Mouse (Mus musculus) lung, embryonic 16.5 days (tissue): Measurements from ENCODE around the gene Topbp1. TPM values are rescaled to one million over a fixed set of nuclear protein-coding genes. Genes with fewer than 3 reads are reported as not detected.
"Not testable (repeated sequence)": the region's sequence is repeated elsewhere in the genome, so short reads cannot be mapped to it uniquely, and the experiment has no call there.

Experiments used
- ATAC-seq: fragments of 200-750 bp; cut with Nextera tagmentation; 2 replicates; pipeline ENCODE4 v1.8.0; 2017; ENCODE audit warnings: low read depth, mild to moderate bottlenecking, moderate library complexity
- H3K27ac ChIP-seq: fragments of 300-500 bp; sonication (generic); 2 replicates; pipeline ENCODE4 v1.5.1; 2014; ENCODE audit warnings: mild to moderate bottlenecking, control low read depth, low read length
- H3K27me3 ChIP-seq: fragments of 300-500 bp; sonication (generic); 2 replicates; pipeline ENCODE4 v1.6.1; 2014; ENCODE audit warnings: low read depth, low read length, mixed read lengths; ENCODE audit not compliant: control insufficient read depth, insufficient read depth
- H3K36me3 ChIP-seq: fragments of 300-500 bp; sonication (generic); 2 replicates; pipeline ENCODE4 v1.6.1; 2014; ENCODE audit warnings: low read length; ENCODE audit not compliant: control insufficient read depth, insufficient read depth
- H3K4me1 ChIP-seq: fragments of 300-500 bp; sonication (generic); replicated peaks from 2 replicates; pipeline ENCODE4 v1.6.1; 2014; ENCODE audit warnings: low read length, mixed read lengths; ENCODE audit not compliant: control insufficient read depth, insufficient read depth
- H3K4me2 ChIP-seq: fragments of 300-500 bp; sonication (generic); 2 replicates; pipeline ENCODE4 v1.6.1; 2014; ENCODE audit warnings: low read depth, low read length, control low read depth
- H3K4me3 ChIP-seq: fragments of 300-500 bp; sonication (generic); 2 replicates; pipeline ENCODE4 v1.5.1; 2014; ENCODE audit warnings: mild to moderate bottlenecking, low read length, control low read depth
- H3K9ac ChIP-seq: fragments of 300-500 bp; sonication (generic); 2 replicates; pipeline ENCODE4 v1.6.1; 2014; ENCODE audit warnings: low read length, control low read depth
- H3K9me3 ChIP-seq: fragments of 300-500 bp; sonication (generic); 2 replicates; pipeline ENCODE4 v1.6.1; 2016; ENCODE audit warnings: low read length; ENCODE audit not compliant: control insufficient read depth
- WGBS: fragments of 180-500 bp; shearing (Covaris S2); extraction: QIAGEN DNeasy Blood & Tissue Kit; methylation state at CpG from one replicate; pipeline ENCODE4 v1.1.7; 2014; 5-methylcytosine and 5-hydroxymethylcytosine counted together
- polyA plus RNA-seq: library from polyadenylated mRNA; unstranded; fragments of >200 nt; fragmentation: Nextera tagmentation; extraction: Ambion mirVana; gene quantifications from 2 replicates; pipeline ENCODE4 v1.2.1, GENCODE M21; 2015

Gene Topbp1
- polyA plus RNA-seq, 1 experiment from 2014 or later, result 64.0 TPM

GRCm38 (mm10) chr9:103332663-103333062, 27.6 kb downstream of the Topbp1 start:
- 79% methylated on average over 6 of the region's 6 CpGs for WGBS
- no peak for ATAC-seq
- H3K36me3 ChIP-seq, result peaks cover 60% of the 10 kb centered on the region
- H3K4me2 ChIP-seq, result no peak overlapping the region
- H3K27me3 ChIP-seq, result no peaks in the 10 kb centered on the region
- H3K9ac ChIP-seq, result no peak overlapping the region
- H3K4me3 ChIP-seq, result no peak overlapping the region
- no peaks in the 10 kb centered on the region for H3K4me1 ChIP-seq
- no peak overlapping the region for H3K27ac ChIP-seq
- H3K9me3 ChIP-seq, result no peaks in the 10 kb centered on the region

GRCm38 (mm10) chr9:103336912-103337311, 31.9 kb downstream of the Topbp1 start:
- H3K27me3 ChIP-seq, result no peaks in the 10 kb centered on the region
- no peaks in the 10 kb centered on the region for H3K4me1 ChIP-seq
- H3K9ac ChIP-seq, result no peak overlapping the region
- H3K4me2 ChIP-seq, result no peak overlapping the region
- no peak for ATAC-seq
- H3K27ac ChIP-seq, result no peak overlapping the region
- H3K4me3 ChIP-seq, result no peak overlapping the region
- H3K36me3 ChIP-seq, result peaks cover 69% of the 10 kb centered on the region
- H3K9me3 ChIP-seq, result no peaks in the 10 kb centered on the region

GRCm38 (mm10) chr9:103347045-103347444, 42.0 kb downstream of the Topbp1 start:
- peaks cover 44% of the 10 kb centered on the region for H3K36me3 ChIP-seq
- 72% methylated on average over 4 of the region's 4 CpGs for WGBS
- H3K4me2 ChIP-seq, result no peak overlapping the region
- no peak for ATAC-seq
- no peaks in the 10 kb centered on the region for H3K27me3 ChIP-seq
- no peaks in the 10 kb centered on the region; the same call in 1 of the 2 replicates for H3K4me1 ChIP-seq
- no peak overlapping the region for H3K4me3 ChIP-seq
- H3K9me3 ChIP-seq, result no peaks in the 10 kb centered on the region
- no peak overlapping the region for H3K27ac ChIP-seq
- no peak overlapping the region for H3K9ac ChIP-seq

- Histone ChIP-seq H3K27me3 (no peaks in the 10 kb centered on the region), H3K9me3 (no peaks in the 10 kb centered on the region), H3K4me2 (no peak overlapping the region), H3K4me3 (no peak overlapping the region), H3K9ac (no peak overlapping the region), H3K4me1 (no peaks in the 10 kb centered on the region; the same call in 1 of the 2 replicates), H3K27ac (no peak overlapping the region), H3K36me3 (peaks cover 42% of the 10 kb centered on the region)
- 68% methylated on average over 1 of the region's 1 CpGs for WGBS
- no peak for ATAC-seq
Measured at GRCm38 (mm10) chr9:103347996-103348490, 43.0 kb downstream of the Topbp1 start.

GRCm38 (mm10) chr9:103348791-103349190, 43.8 kb downstream of the Topbp1 start:
- Histone ChIP-seq H3K36me3 (peaks cover 36% of the 10 kb centered on the region), H3K9ac (no peak overlapping the region), H3K27me3 (no peaks in the 10 kb centered on the region), H3K9me3 (no peaks in the 10 kb centered on the region), H3K4me3 (no peak overlapping the region), H3K27ac (no peak overlapping the region), H3K4me2 (no peak overlapping the region), H3K4me1 (no peaks in the 10 kb centered on the region; the same call in 1 of the 2 replicates)
- no peak for ATAC-seq

- H3K9me3 ChIP-seq, H3K4me1 ChIP-seq, ATAC-seq, H3K9ac ChIP-seq, H3K4me3 ChIP-seq, H3K27me3 ChIP-seq, H3K27ac ChIP-seq, H3K4me2 ChIP-seq: not testable (repeated sequence)
- 67% methylated on average over 5 of the region's 7 CpGs for WGBS
- H3K36me3 ChIP-seq, result peaks cover 29% of the 10 kb centered on the region
Measured at GRCm38 (mm10) chr9:103353500-103354260, 48.7 kb downstream of the Topbp1 start.

- Histone ChIP-seq H3K9ac (no peak overlapping the region), H3K36me3 (peaks cover 29% of the 10 kb centered on the region), H3K9me3 (no peaks in the 10 kb centered on the region), H3K4me1 (peaks cover 3% of the 10 kb centered on the region; the same call in 1 of the 2 replicates), H3K4me3 (no peak overlapping the region), H3K4me2 (no peak overlapping the region), H3K27ac (no peak overlapping the region), H3K27me3 (no peaks in the 10 kb centered on the region)
- no peak for ATAC-seq
Measured at GRCm38 (mm10) chr9:103357893-103358292, 52.9 kb downstream of the Topbp1 start.

GRCm38 (mm10) chr9:103358545-103358944, 53.5 kb downstream of the Topbp1 start:
- peaks cover 8% of the 10 kb centered on the region for H3K4me1 ChIP-seq
- no peaks in the 10 kb centered on the region for H3K9me3 ChIP-seq
- no peak for ATAC-seq
- no peak overlapping the region for H3K4me3 ChIP-seq
- peaks cover 31% of the 10 kb centered on the region for H3K36me3 ChIP-seq
- no peak overlapping the region for H3K9ac ChIP-seq
- no peaks in the 10 kb centered on the region for H3K27me3 ChIP-seq
- 73% methylated on average over 4 of the region's 4 CpGs for WGBS
- H3K27ac ChIP-seq, result no peak overlapping the region
- no peak overlapping the region for H3K4me2 ChIP-seq

- Histone ChIP-seq H3K9me3 (no peaks in the 10 kb centered on the region), H3K36me3 (peaks cover 31% of the 10 kb centered on the region), H3K4me2 (no peak overlapping the region), H3K4me1 (peaks cover 9% of the 10 kb centered on the region), H3K9ac (no peak overlapping the region), H3K4me3 (no peak overlapping the region), H3K27ac (no peak overlapping the region), H3K27me3 (no peaks in the 10 kb centered on the region)
- 38% methylated on average over 2 of the region's 2 CpGs for WGBS
- no peak for ATAC-seq
Measured at GRCm38 (mm10) chr9:103360642-103361041, 55.6 kb downstream of the Topbp1 start.
